Mouse (Mus musculus) embryonic fibroblast, embryonic 13.5 days (primary cell): ENCODE results near the gene Plekha4. TPM values are rescaled to one million over a fixed set of nuclear protein-coding genes. Genes with fewer than 3 reads are reported as not detected.

ENCODE experiments used
- H3K27ac ChIP-seq: 2 replicates; pipeline ENCODE4 v1.5.1; 2012; ENCODE audit warnings: low read length, control low read depth, inconsistent platforms; ENCODE audit not compliant: insufficient read depth
- H3K4me1 ChIP-seq: 2 replicates; pipeline ENCODE4 v1.6.1; 2011; ENCODE audit warnings: low read length; ENCODE audit not compliant: control insufficient read depth, insufficient read depth
- H3K4me3 ChIP-seq: 2 replicates; pipeline ENCODE4 v1.5.1; 2011; ENCODE audit warnings: mild to moderate bottlenecking, control low read depth, low read length; ENCODE audit not compliant: insufficient read depth
- CTCF ChIP-seq: IDR thresholded peaks from 2 replicates; pipeline ENCODE4 v1.5.1; 2011; ENCODE audit warnings: mild to moderate bottlenecking, control low read depth, low read length, moderate library complexity, borderline replicate concordance; ENCODE audit not compliant: insufficient read depth
- POLR2A ChIP-seq: IDR thresholded peaks from 2 replicates; pipeline ENCODE4 v1.6.1; 2011; ENCODE audit warnings: low read depth, mild to moderate bottlenecking, control low read depth, low read length, moderate library complexity
- polyA plus RNA-seq: library from polyadenylated mRNA; stranded (reverse); fragments of >200 nt; gene quantifications from 2 replicates; pipeline ENCODE4 v1.2.4, GENCODE M21; 2011; ENCODE audit warnings: low read depth; ENCODE audit not compliant: missing spikeins, insufficient read length

Gene Plekha4
- polyA plus RNA-seq, 1 experiment, result 11.4 TPM

- Histone ChIP-seq H3K27ac (no peak overlapping the region), H3K4me1 (no peaks in the 10 kb centered on the region; the same call in 1 of the 2 replicates), H3K4me3 (no peak overlapping the region)
- TF ChIP-seq CTCF, result no peak
- TF ChIP-seq POLR2A, result no peak
These were observed 41.1 kb downstream of the Plekha4 start for GRCm38 (mm10) chr7:45567112-45567779.

GRCm38 (mm10) chr7:45567780-45568516 is 41.8 kb downstream of the Plekha4 start:
- Histone ChIP-seq H3K27ac (peak overlapping the region; percentile 21; the same call in 1 of the 2 replicates), H3K4me3 (peak overlapping the region; percentile 27), H3K4me1 (no peaks in the 10 kb centered on the region; the same call in 1 of the 2 replicates)
- TF ChIP-seq CTCF (no peak), POLR2A (no peak; the same call in none of the 2 replicates)

GRCm38 (mm10) chr7:45568601-45569473 is 42.7 kb downstream of the Plekha4 start:
- no peaks in the 10 kb centered on the region; the same call in 1 of the 2 replicates for H3K4me1 ChIP-seq
- no peak for TF ChIP-seq CTCF
- no peak for TF ChIP-seq POLR2A
- no peak overlapping the region for H3K4me3 ChIP-seq
- H3K27ac ChIP-seq, result no peak overlapping the region

- TF ChIP-seq CTCF (no peak), POLR2A (peak; percentile 77)
- Histone ChIP-seq H3K27ac (peak within 1 kb of the TSS; percentile 2; the same call in 1 of the 2 replicates), H3K4me1 (no peaks in the 10 kb centered on the region; the same call in 1 of the 2 replicates), H3K4me3 (peak within 1 kb of the TSS; percentile 67)
These were observed 44.1 kb downstream of the Plekha4 start, which contains the start of gene Bcat2 for GRCm38 (mm10) chr7:45570103-45570741. Gene Bcat2, plus strand, starts transcription at chr7:45570153.

- Histone ChIP-seq H3K4me3 (no peak overlapping the region), H3K27ac (no peak overlapping the region), H3K4me1 (no peaks in the 10 kb centered on the region; the same call in 1 of the 2 replicates)
- no peak for TF ChIP-seq POLR2A
- no peak for TF ChIP-seq CTCF
These were observed 45.8 kb downstream of the Plekha4 start for GRCm38 (mm10) chr7:45571966-45572365.

- no peak for TF ChIP-seq CTCF
- TF ChIP-seq POLR2A, result no peak
- no peak overlapping the region for H3K27ac ChIP-seq
- no peak overlapping the region for H3K4me3 ChIP-seq
- no peaks in the 10 kb centered on the region for H3K4me1 ChIP-seq
These were observed 47.8 kb downstream of the Plekha4 start for GRCm38 (mm10) chr7:45573954-45574353.

- no peaks in the 10 kb centered on the region for H3K4me1 ChIP-seq
- no peak overlapping the region for H3K4me3 ChIP-seq
- H3K27ac ChIP-seq, result no peak overlapping the region
- no peak for TF ChIP-seq POLR2A
- TF ChIP-seq CTCF, result no peak
These were observed 48.6 kb downstream of the Plekha4 start for GRCm38 (mm10) chr7:45574472-45575379.

GRCm38 (mm10) chr7:45585923-45586322 is 59.8 kb downstream of the Plekha4 start:
- TF ChIP-seq CTCF (no peak), POLR2A (no peak)
- Histone ChIP-seq H3K27ac (no peak overlapping the region), H3K4me1 (no peaks in the 10 kb centered on the region), H3K4me3 (no peak overlapping the region)
